Mouse (Mus musculus): Measurements from ENCODE around the gene Zscan4f.
"Not testable (repeated sequence)": the region's sequence is repeated elsewhere in the genome, so short reads cannot be mapped to it uniquely, and the experiment has no call there.

Gene Zscan4f

DNA sequence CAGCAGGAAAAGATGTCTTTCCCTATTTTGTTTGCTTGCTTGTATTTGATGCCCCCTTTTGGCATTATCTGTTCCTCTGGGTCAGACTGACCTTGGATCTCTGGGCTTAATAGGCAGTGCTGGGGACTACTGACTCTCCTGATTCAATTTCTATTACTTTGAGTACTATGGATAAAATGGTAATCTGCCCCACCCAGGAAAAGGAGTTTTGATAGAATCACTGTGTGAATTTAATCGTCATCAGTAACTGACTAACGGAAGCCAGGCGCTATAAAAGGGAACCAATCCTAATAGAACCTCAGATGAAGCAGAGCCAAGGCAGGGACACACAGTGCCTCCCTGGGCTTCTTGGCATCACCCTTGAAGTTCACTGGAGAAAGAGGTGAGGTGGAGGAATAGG lies at the start of gene Zscan4f:
Gene Zscan4f, plus strand, starts transcription at position 301 of the 400 bp plus-strand sequence.
- DNase-seq (ENCODE audit: low read depth, low spot score), result not testable (repeated sequence)

DNA sequence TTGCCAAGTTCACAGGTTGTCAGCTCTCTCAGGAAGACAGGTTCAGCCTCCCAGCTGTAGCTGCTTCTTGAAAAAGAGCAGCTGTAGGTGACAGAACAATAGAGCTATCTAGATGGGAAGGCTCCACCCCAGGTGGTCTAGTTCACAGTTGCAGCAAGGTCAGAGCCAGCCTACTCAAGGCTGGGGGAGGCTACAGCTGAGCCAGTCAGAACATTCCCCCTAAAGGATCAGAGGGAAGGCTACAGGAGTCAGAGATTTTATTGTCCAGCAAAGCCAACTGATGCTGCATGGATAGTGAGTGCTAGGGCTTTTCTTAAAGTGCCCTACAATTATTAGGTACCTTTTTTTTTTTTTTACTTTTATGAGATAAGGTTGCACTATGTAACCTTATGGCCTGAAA lies 13.1 kb upstream of the Zscan4f start:
- DNase-seq (ENCODE audit: low read depth, low spot score), result peak; percentile 16
